Mouse (Mus musculus) ES-E14 (cell line): ENCODE measurements around the gene Rabgap1l. TPM values are rescaled to one million over a fixed set of nuclear protein-coding genes. Genes with fewer than 3 reads are reported as not detected.

ENCODE experiments used
- DNase-seq: peaks from one replicate; pipeline ENCODE4 v3.0.0-alpha.2; 2013; ENCODE audit warnings: low read depth, low spot score
- H3K27ac ChIP-seq: 2 replicates; pipeline ENCODE4 v1.5.1; 2012; ENCODE audit warnings: low read depth, mild to moderate bottlenecking, low read length, moderate library complexity, mixed read lengths; ENCODE audit not compliant: poor library complexity, insufficient read depth, severe bottlenecking
- H3K36me3 ChIP-seq: 2 replicates; pipeline ENCODE4 v1.6.1; 2012; ENCODE audit warnings: mild to moderate bottlenecking, low read length, moderate library complexity, mixed read lengths; ENCODE audit not compliant: control insufficient read depth, poor library complexity, insufficient read depth, severe bottlenecking
- H3K4me1 ChIP-seq, 2 experiments: fragments of 150-350 bp in 1 of 2; sonication (generic) in 1 of 2; 2 replicates each; pipeline ENCODE4 v1.6.1; 2012; ENCODE audit warnings: low read length in 2 of 2, mild to moderate bottlenecking in 1 of 2, mixed read lengths in 1 of 2; ENCODE audit not compliant: control insufficient read depth in 2 of 2, insufficient read depth in 2 of 2, poor library complexity in 1 of 2
- H3K4me3 ChIP-seq, 2 experiments: fragments of 150-350 bp in 1 of 2; sonication (generic) in 1 of 2; 2 replicates each; pipeline ENCODE4 v1.5.1; 2012; ENCODE audit warnings: low read length in 2 of 2, low read depth in 1 of 2, mild to moderate bottlenecking in 1 of 2, mixed read lengths in 1 of 2; ENCODE audit not compliant: insufficient read depth in 1 of 2, poor library complexity in 1 of 2, severe bottlenecking in 1 of 2
- H3K9ac ChIP-seq: 2 replicates; pipeline ENCODE4 v1.6.1; 2012; ENCODE audit warnings: low read depth, mild to moderate bottlenecking, low read length, mixed read lengths; ENCODE audit not compliant: poor library complexity, insufficient read depth, severe bottlenecking
- H3K9me3 ChIP-seq: fragments of 150-350 bp; sonication (generic); 2 replicates; pipeline ENCODE4 v1.6.1; 2012; ENCODE audit warnings: low read depth, mild to moderate bottlenecking, low read length; ENCODE audit not compliant: control insufficient read depth, insufficient read depth
- CHD2 ChIP-seq: IDR thresholded peaks from 2 replicates; pipeline ENCODE4 v1.6.1; 2014; ENCODE audit warnings: mild to moderate bottlenecking, low read depth, low read length, inconsistent platforms
- HCFC1 ChIP-seq: IDR thresholded peaks from 2 replicates; pipeline ENCODE4 v1.6.1; 2012; ENCODE audit warnings: low read length, inconsistent platforms, borderline replicate concordance; ENCODE audit not compliant: insufficient read depth
- MAFK ChIP-seq: IDR thresholded peaks from 2 replicates; pipeline ENCODE4 v1.6.1; 2014; ENCODE audit warnings: mild to moderate bottlenecking, low read depth, low read length, inconsistent platforms; ENCODE audit not compliant: insufficient read depth
- ZC3H11A ChIP-seq: IDR thresholded peaks from 2 replicates; pipeline ENCODE4 v1.6.1; 2012; ENCODE audit warnings: low read depth, mild to moderate bottlenecking, inconsistent platforms, low read length, borderline replicate concordance
- ZNF384 ChIP-seq: IDR thresholded peaks from 2 replicates; pipeline ENCODE4 v1.6.1; 2012; ENCODE audit warnings: low read depth, low read length, inconsistent platforms
- in situ Hi-C, 2 experiments: fragments of 600-800 bp; cut with MboI; formaldehyde crosslinking; loops; one replicate each; pipeline ENCODE4 v1.15.1; 2025; ENCODE audit warnings: low sequenced_read_pairs in 2 of 2, inconsistent platforms in 1 of 2; ENCODE audit not compliant: unreplicated experiment in 2 of 2
- total RNA-seq: library from RNA; depleted of rRNA; stranded (reverse); fragments of 300-350 nt; gene quantifications from 2 replicates; pipeline ENCODE4 v1.2.3, GENCODE M21; 2012; rRNA removed

Rabgap1l gene
- total RNA-seq: 10.3 and 18.1 TPM in 2 replicates

DNA sequence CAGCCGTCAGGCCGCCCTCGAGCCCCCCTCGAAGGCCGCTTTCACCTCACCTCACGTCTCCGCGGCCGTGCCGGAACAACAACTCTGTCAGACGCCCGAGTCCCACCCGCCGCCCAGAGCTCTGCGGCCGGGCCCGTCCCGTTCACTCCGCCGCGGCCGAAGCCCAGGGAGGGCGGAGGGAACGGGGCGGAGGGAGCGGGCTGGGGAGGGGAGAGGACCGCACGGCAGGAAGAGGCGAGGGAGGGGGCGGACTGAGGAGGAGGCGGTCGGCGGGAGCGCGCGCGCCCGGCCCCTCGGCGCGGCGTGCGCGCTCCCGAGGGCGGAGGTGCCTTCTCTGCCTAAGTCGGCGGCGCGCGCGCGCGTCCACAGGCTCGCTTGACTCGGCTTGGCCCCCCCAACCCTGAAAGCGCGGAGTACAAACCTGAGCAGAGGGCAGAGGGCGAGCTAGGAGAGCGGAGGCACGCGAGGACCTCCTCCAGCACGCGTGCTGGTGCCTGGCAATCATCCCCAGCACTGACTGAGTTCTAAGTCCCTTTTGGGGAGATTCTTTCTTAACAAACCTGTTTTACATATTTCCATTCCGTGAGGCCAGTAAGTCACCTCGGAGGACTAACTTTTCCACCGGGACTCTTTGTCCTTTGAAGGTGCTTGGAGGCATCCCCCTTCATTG is at the start of gene Rabgap1l:
Gene Rabgap1l, minus strand, starts transcription at position 526 of the 670 bp plus-strand sequence.
- peak; percentile 78 for DNase-seq
- Histone ChIP-seq H3K4me3 (peak within 1 kb of the TSS; percentile 91 to 99), H3K9me3 (no peaks in the 10 kb centered on the region), H3K4me1 (no peaks in the 10 kb centered on the region), H3K36me3 (no peaks in the 10 kb centered on the region), H3K27ac (no peak within 1 kb of the TSS), H3K9ac (peak within 1 kb of the TSS; percentile 81)
- TF ChIP-seq CHD2 (no peak), ZC3H11A (no peak), HCFC1 (no peak), ZNF384 (no peak), MAFK (no peak)
- in situ Hi-C loops: no loop called here

DNA sequence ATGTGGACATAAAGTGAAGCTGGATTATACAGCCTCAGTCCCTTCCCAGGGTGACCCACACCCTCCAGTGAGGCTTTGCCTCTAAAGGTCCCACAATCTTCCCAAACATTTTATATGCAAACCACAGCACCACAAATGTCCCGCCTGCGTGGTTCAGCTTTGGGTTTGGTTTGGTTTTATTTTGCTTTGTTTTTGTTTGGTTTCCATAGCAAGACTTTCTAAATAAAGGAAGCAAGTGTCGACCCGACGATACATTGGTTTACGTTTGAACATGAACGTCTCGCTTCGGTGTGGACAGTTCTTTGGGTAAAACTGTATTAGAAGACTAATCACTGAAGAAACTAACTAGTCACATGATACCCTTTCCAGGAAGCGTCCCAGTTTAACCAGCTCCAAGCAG is 49.6 kb upstream of the Rabgap1l start:
- H3K27ac ChIP-seq: no peak overlapping the region
- TF ChIP-seq HCFC1 (no peak), CHD2 (no peak)
- no peak for DNase-seq
- in situ Hi-C loops: no loop called here
- no peaks in the 10 kb centered on the region for H3K9me3 ChIP-seq
- no peak overlapping the region for H3K4me3 ChIP-seq
- no peaks in the 10 kb centered on the region for H3K36me3 ChIP-seq
- H3K4me1 ChIP-seq: no peaks in the 10 kb centered on the region
- no peak overlapping the region for H3K9ac ChIP-seq

DNA sequence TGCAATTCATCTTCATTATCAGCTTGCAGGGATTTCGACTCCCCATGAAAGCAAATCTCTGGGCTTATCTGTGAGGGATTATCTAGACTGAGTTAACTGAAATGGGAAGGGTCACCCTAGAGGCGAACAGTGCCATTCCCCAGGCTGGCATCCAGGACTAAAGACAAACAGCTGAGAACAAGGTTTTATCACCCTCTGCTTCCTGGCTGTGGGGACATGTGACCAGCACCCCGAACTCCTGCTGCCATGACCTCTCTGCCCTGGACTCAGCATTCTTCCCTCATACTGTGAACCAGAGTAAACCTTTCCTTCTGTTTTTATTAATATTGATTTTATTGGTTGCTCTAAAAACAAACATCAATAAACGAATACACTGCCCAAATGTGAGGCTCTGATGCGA is 47.6 kb upstream of the Rabgap1l start:
- H3K9me3 ChIP-seq: no peaks in the 10 kb centered on the region
- no peak overlapping the region for H3K4me3 ChIP-seq
- H3K36me3 ChIP-seq: no peaks in the 10 kb centered on the region
- in situ Hi-C loops: no loop called here
- no peaks in the 10 kb centered on the region for H3K4me1 ChIP-seq
- no peak for TF ChIP-seq ZC3H11A
- TF ChIP-seq ZNF384: no peak
- no peak for TF ChIP-seq MAFK
- TF ChIP-seq CHD2: no peak
- no peak for TF ChIP-seq HCFC1
- DNase-seq: no peak
- H3K27ac ChIP-seq: no peak overlapping the region
- no peak overlapping the region for H3K9ac ChIP-seq

DNA sequence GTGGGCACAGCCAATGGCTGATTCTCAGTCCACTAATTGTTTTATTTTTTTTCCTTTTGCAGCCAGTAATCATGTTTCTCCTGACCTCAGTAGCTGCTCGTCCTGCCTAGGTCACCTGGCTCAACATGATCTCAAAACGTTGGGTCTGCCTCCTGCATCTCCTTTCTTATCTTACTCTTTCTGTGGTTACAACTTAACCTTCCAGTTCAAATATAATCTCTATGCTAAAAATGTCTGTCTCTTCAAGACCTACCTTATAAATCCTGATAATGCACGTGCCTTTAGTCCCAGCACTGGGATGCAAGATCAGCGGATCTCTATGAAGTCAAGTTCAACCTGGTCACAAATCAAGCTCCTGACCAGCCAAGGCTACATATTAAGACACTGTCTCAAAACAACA is 46.1 kb upstream of the Rabgap1l start:
- H3K4me1 ChIP-seq: no peaks in the 10 kb centered on the region
- in situ Hi-C loops: no loop called here
- no peaks in the 10 kb centered on the region for H3K9me3 ChIP-seq
- no peak for DNase-seq
- H3K4me3 ChIP-seq: no peak overlapping the region
- TF ChIP-seq CHD2 (no peak), ZNF384 (no peak), MAFK (no peak), HCFC1 (no peak), ZC3H11A (no peak)
- H3K27ac ChIP-seq: no peak overlapping the region
- H3K36me3 ChIP-seq: no peaks in the 10 kb centered on the region
- H3K9ac ChIP-seq: no peak overlapping the region

DNA sequence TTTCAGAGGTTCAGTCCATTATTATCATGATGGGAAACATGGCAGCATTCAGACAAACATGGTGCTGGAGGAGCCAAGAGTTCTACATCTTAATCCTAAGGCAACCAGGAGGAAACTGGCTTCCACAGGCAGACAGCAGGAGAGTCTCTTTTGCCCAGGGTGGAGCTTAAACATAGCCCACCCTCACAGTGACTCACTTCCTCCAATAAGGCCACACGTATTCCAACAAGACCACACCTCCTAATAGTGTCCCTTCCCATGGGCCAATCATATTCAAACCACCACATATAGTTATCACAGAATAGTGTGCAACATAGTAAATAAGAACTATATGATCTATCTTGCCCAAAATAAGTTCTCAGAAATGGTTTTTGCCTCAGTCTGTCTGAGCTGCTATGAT is 41.4 kb upstream of the Rabgap1l start:
- in situ Hi-C loops: no loop called here
- Histone ChIP-seq H3K9me3 (no peaks in the 10 kb centered on the region), H3K4me1 (no peaks in the 10 kb centered on the region), H3K36me3 (no peaks in the 10 kb centered on the region), H3K4me3 (no peak overlapping the region), H3K27ac (no peak overlapping the region), H3K9ac (no peak overlapping the region)
- TF ChIP-seq CHD2 (no peak), ZNF384 (no peak), ZC3H11A (no peak), HCFC1 (no peak), MAFK (no peak)
- no peak for DNase-seq
